Mouse (Mus musculus) heart, postnatal 0 days (tissue): ENCODE data around the gene Ntn1.

Experiments used
- CTCF ChIP-seq: IDR thresholded peaks from 2 replicates; pipeline ENCODE4 v1.5.1; 2016; ENCODE audit warnings: antibody characterized with exemption, control low read depth, low read depth
- EP300 ChIP-seq: IDR thresholded peaks from 2 replicates; pipeline ENCODE4 v1.6.1; 2016; ENCODE audit warnings: antibody characterized with exemption, low read depth

DNA sequence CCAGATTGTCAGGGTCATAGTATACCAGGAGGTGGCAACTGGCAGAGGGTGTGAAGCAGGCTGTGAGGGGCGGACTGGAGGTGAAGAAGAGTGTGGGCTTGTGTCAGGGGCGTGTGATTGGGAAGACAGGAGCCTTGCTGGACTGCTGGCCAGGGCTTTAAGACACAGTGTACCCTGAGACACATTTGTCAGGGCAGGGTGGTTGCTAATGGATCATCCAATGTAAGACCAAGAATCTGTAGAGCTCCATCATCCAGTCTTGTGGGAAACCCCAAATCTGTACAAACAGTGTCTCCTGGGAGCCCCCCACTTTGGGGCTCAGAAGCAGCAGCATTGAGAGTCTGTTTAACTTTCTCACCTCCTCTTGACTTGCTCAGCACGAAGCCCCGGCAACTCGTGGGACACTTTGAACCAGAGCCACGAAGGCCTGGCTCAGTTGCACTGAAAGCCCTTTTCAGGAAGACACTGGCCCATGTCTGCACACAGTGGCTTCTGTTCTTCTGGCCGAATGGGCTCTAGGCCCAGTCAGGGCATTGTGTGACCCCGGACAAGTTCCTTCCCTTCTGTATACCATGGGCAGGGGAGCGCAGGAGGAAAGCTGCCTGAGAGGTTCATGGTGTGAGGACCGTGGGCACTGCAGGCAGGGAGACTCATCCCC is 194.9 kb downstream of the Ntn1 start:
- TF ChIP-seq CTCF (no peak), EP300 (no peak)
